Comparison of ENCODE assay signal across 20 mouse cellular contexts in genomic region chr4:127292631-127293030, GRCm38 (mm10). TPM values are rescaled to one million over a fixed set of nuclear protein-coding genes. Genes with fewer than 3 reads are reported as not detected.
"Had no signal": no experiment of that assay in that cellular context is flagged by ENCODE, and none has a peak within 500 bp of the region (broad histone marks: within the 10 kb centered on the region; RNA-seq: fewer than 3 reads in every experiment).

No protein-coding gene starts in this region.

- H3K27ac ChIP-seq: kidney, postnatal 0 days; layer of hippocampus, adult 2 months; liver, embryonic 13.5 days; macrophage; midbrain, embryonic 12.5 days; midbrain, embryonic 15.5 days; neural tube, embryonic 12.5 days; neural tube, embryonic 15.5 days; stomach, embryonic 15.5 days had no signal

- H3K9me3 ChIP-seq: liver, embryonic 13.5 days; midbrain, embryonic 12.5 days; midbrain, embryonic 15.5 days; neural tube, embryonic 12.5 days; neural tube, embryonic 15.5 days; stomach, embryonic 15.5 days had no signal

- DNase-seq: kidney, adult 9 months; kidney, postnatal 25 days; layer of hippocampus, adult 9-11 months; liver, embryonic 13.5 days; lung, adult 2 months; right cerebral cortex, adult 18-20 months; right cerebral cortex, postnatal 14 days; right cerebral cortex, postnatal 4 days; thymus, postnatal 25 days had no signal

- H3K4me1 ChIP-seq: liver, embryonic 13.5 days; midbrain, embryonic 12.5 days; midbrain, embryonic 15.5 days; neural tube, embryonic 12.5 days; neural tube, embryonic 15.5 days; stomach, embryonic 15.5 days had no signal

- H3K9ac ChIP-seq: liver, embryonic 13.5 days; midbrain, embryonic 12.5 days; midbrain, embryonic 15.5 days; neural tube, embryonic 12.5 days; neural tube, embryonic 15.5 days; stomach, embryonic 15.5 days had no signal

- H3K36me3 ChIP-seq: liver, embryonic 13.5 days; midbrain, embryonic 12.5 days; midbrain, embryonic 15.5 days; neural tube, embryonic 12.5 days; neural tube, embryonic 15.5 days; stomach, embryonic 15.5 days had no signal

- ATAC-seq: midbrain, embryonic 15.5 days had no signal

- H3K27me3 ChIP-seq: liver, embryonic 13.5 days; midbrain, embryonic 12.5 days; midbrain, embryonic 15.5 days; neural tube, embryonic 12.5 days; neural tube, embryonic 15.5 days; stomach, embryonic 15.5 days had no signal

- H3K4me3 ChIP-seq: layer of hippocampus, adult 2 months; liver, embryonic 13.5 days; midbrain, embryonic 12.5 days; midbrain, embryonic 15.5 days; neural tube, embryonic 12.5 days; neural tube, embryonic 15.5 days; stomach, embryonic 15.5 days had no signal

- H3K4me2 ChIP-seq: liver, embryonic 13.5 days; midbrain, embryonic 12.5 days; midbrain, embryonic 15.5 days; neural tube, embryonic 12.5 days; neural tube, embryonic 15.5 days; stomach, embryonic 15.5 days had no signal

RNA-seq across cellular contexts. Expression of gene Gja4, which starts 21.2 kb away (rescaled TPM):
- total RNA-seq: megakaryocyte, adult 5-6 weeks had no signal
- polyA plus RNA-seq: macrophage had no signal

RNA-seq across cellular contexts. Expression of gene Gjb3, which starts 38.0 kb away (rescaled TPM):
- total RNA-seq: left cerebral cortex, postnatal 36 days; liver, adult 2 months; megakaryocyte, adult 5-6 weeks had no signal
- polyA plus RNA-seq: liver, adult 2 months; macrophage; midbrain, embryonic 15.5 days; neural tube, embryonic 15.5 days had no signal
